Mouse (Mus musculus) MEL (cell line): ENCODE data around the gene Syne2. TPM values are rescaled to one million over a fixed set of nuclear protein-coding genes. Genes with fewer than 3 reads are reported as not detected.
A peak's percentile ranks its signal among the peaks of the same experiment; 100 is the strongest.

Source experiments
- DNase-seq: peaks from one replicate; pipeline ENCODE4 v3.0.0; 2011; ENCODE audit warnings: low read depth, low spot score
- H3K27ac ChIP-seq: 2 replicates; pipeline ENCODE4 v1.5.1; 2012; ENCODE audit warnings: low read depth, mild to moderate bottlenecking, control low read depth, low read length, moderate library complexity; ENCODE audit not compliant: control insufficient read depth
- H3K27me3 ChIP-seq, 2 experiments: fragments of 150-350 bp in 1 of 2; sonication (generic) in 1 of 2; 2 replicates each; pipeline ENCODE4 v1.6.1; 2012; ENCODE audit warnings: low read length in 2 of 2, mild to moderate bottlenecking in 2 of 2, improper control_type of control experiment in 1 of 2, moderate library complexity in 1 of 2; ENCODE audit not compliant: insufficient read depth in 2 of 2, control insufficient read depth in 1 of 2
- H3K36me3 ChIP-seq, 2 experiments: 2 replicates each; pipeline ENCODE4 v1.6.1; 2012 to 2014; ENCODE audit warnings: low read length in 2 of 2, improper control_type of control experiment in 1 of 2, inconsistent platforms in 1 of 2, mild to moderate bottlenecking in 1 of 2; ENCODE audit not compliant: insufficient read depth in 2 of 2, control insufficient read depth in 1 of 2
- H3K4me1 ChIP-seq, 2 experiments: fragments of 150-350 bp in 1 of 2; sonication (generic) in 1 of 2; 2 replicates each; pipeline ENCODE4 v1.6.1; 2012; ENCODE audit warnings: low read length in 2 of 2, improper control_type of control experiment in 1 of 2, mild to moderate bottlenecking in 1 of 2; ENCODE audit not compliant: insufficient read depth in 2 of 2, control insufficient read depth in 1 of 2
- H3K4me3 ChIP-seq, 2 experiments: fragments of 150-350 bp in 1 of 2; sonication (generic) in 1 of 2; 2 replicates each; pipeline ENCODE4 v1.5.1; 2012; ENCODE audit warnings: low read depth in 2 of 2, low read length in 2 of 2, mild to moderate bottlenecking in 2 of 2, moderate library complexity in 2 of 2, control low read depth in 1 of 2, improper control_type of control experiment in 1 of 2; ENCODE audit not compliant: control insufficient read depth in 1 of 2, insufficient read depth in 1 of 2
- H3K79me2 ChIP-seq: 2 replicates; pipeline ENCODE4 v1.6.1; 2012; ENCODE audit warnings: mild to moderate bottlenecking, low read length, moderate library complexity; ENCODE audit not compliant: control insufficient read depth, poor library complexity, insufficient read depth
- H3K9ac ChIP-seq: 2 replicates; pipeline ENCODE4 v1.6.1; 2012; ENCODE audit warnings: low read depth, mild to moderate bottlenecking, control low read depth, low read length, moderate library complexity; ENCODE audit not compliant: control insufficient read depth, poor library complexity, severe bottlenecking
- H3K9me3 ChIP-seq: fragments of 150-350 bp; sonication (generic); replicated peaks from 2 replicates; pipeline ENCODE4 v1.6.1; 2012; ENCODE audit warnings: mild to moderate bottlenecking, low read length, improper control_type of control experiment, moderate library complexity; ENCODE audit not compliant: insufficient read depth
- BHLHE40 ChIP-seq: IDR thresholded peaks from 2 replicates; pipeline ENCODE4 v1.6.1; 2012; ENCODE audit warnings: low read depth, mild to moderate bottlenecking, inconsistent platforms, low read length, improper control_type of control experiment, borderline replicate concordance
- CHD1 ChIP-seq: IDR thresholded peaks from 2 replicates; pipeline ENCODE4 v1.6.1; 2012; ENCODE audit warnings: low read depth, mild to moderate bottlenecking, inconsistent platforms, low read length, improper control_type of control experiment
- CHD2 ChIP-seq: IDR thresholded peaks from 2 replicates; pipeline ENCODE4 v1.6.1; 2011; ENCODE audit warnings: low read length, improper control_type of control experiment
- CTCF ChIP-seq, 3 experiments: IDR thresholded peaks in 2 of 3; conservative IDR thresholded peaks in 1 of 3; 2 replicates each; pipeline ENCODE4 v1.5.1; 2011 to 2012; ENCODE audit warnings: low read length in 3 of 3, low read depth in 2 of 3, mild to moderate bottlenecking in 2 of 3, improper control_type of control experiment in 1 of 3, inconsistent platforms in 1 of 3, mixed read lengths in 1 of 3, moderate library complexity in 1 of 3; ENCODE audit not compliant: control insufficient read depth in 1 of 3, insufficient read depth in 1 of 3, poor library complexity in 1 of 3, severe bottlenecking in 1 of 3
- E2F4 ChIP-seq: IDR thresholded peaks from 2 replicates; pipeline ENCODE4 v1.6.1; 2011; ENCODE audit warnings: low read depth, low read length, improper control_type of control experiment, borderline replicate concordance
- ELF1 ChIP-seq: IDR thresholded peaks from 2 replicates; pipeline ENCODE4 v1.6.1; 2014; ENCODE audit warnings: low read depth, mild to moderate bottlenecking, inconsistent platforms, low read length, improper control_type of control experiment, moderate library complexity
- EP300 ChIP-seq, 2 experiments: IDR thresholded peaks; 2 replicates each; pipeline ENCODE4 v1.6.1; 2011; ENCODE audit warnings: improper control_type of control experiment in 2 of 2, low read length in 2 of 2, low read depth in 1 of 2, mild to moderate bottlenecking in 1 of 2
- GABPA ChIP-seq: IDR thresholded peaks from 2 replicates; pipeline ENCODE4 v1.6.1; 2012; ENCODE audit warnings: low read depth, mild to moderate bottlenecking, inconsistent platforms, low read length, improper control_type of control experiment, moderate library complexity
- HCFC1 ChIP-seq: IDR thresholded peaks from 2 replicates; pipeline ENCODE4 v1.6.1; 2012; ENCODE audit warnings: low read depth, mild to moderate bottlenecking, inconsistent platforms, low read length, improper control_type of control experiment, moderate library complexity
- JUND ChIP-seq: IDR thresholded peaks from 2 replicates; pipeline ENCODE4 v1.6.1; 2011; ENCODE audit warnings: low read depth, mild to moderate bottlenecking, improper control_type of control experiment, low read length
- MAFK ChIP-seq: IDR thresholded peaks from 2 replicates; pipeline ENCODE4 v1.6.1; 2011; ENCODE audit warnings: low read depth, mild to moderate bottlenecking, low read length, improper control_type of control experiment, borderline replicate concordance
- MAX ChIP-seq: IDR thresholded peaks from 2 replicates; pipeline ENCODE4 v1.6.1; 2011; ENCODE audit warnings: low read length, improper control_type of control experiment
- MAZ ChIP-seq: IDR thresholded peaks from 2 replicates; pipeline ENCODE4 v1.6.1; 2012; ENCODE audit warnings: low read depth, mild to moderate bottlenecking, inconsistent platforms, low read length, improper control_type of control experiment
- MYB ChIP-seq: IDR thresholded peaks from 2 replicates; pipeline ENCODE4 v1.6.1; 2011; ENCODE audit warnings: mild to moderate bottlenecking, low read depth, low read length, improper control_type of control experiment
- MYC ChIP-seq: IDR thresholded peaks from 2 replicates; pipeline ENCODE4 v1.6.1; 2011; ENCODE audit warnings: low read depth, mild to moderate bottlenecking, low read length, improper control_type of control experiment, moderate library complexity
- NELFE ChIP-seq: IDR thresholded peaks from 2 replicates; pipeline ENCODE4 v1.6.1; 2011; ENCODE audit warnings: low read depth, low read length, improper control_type of control experiment
- NRF1 ChIP-seq: IDR thresholded peaks from 2 replicates; pipeline ENCODE4 v1.6.1; 2014; ENCODE audit warnings: low read depth, mild to moderate bottlenecking, inconsistent platforms, low read length, improper control_type of control experiment, moderate library complexity; ENCODE audit not compliant: poor library complexity, insufficient read depth, severe bottlenecking
- POLR2A ChIP-seq, 2 experiments: IDR thresholded peaks; 2 replicates each; pipeline ENCODE4 v1.6.1; 2011 to 2012; ENCODE audit warnings: low read length in 2 of 2, mild to moderate bottlenecking in 2 of 2, control low read depth in 1 of 2, improper control_type of control experiment in 1 of 2, low read depth in 1 of 2, moderate library complexity in 1 of 2; ENCODE audit not compliant: control insufficient read depth in 1 of 2, insufficient read depth in 1 of 2, poor library complexity in 1 of 2
- POLR2AphosphoS2 ChIP-seq: IDR thresholded peaks from 2 replicates; pipeline ENCODE4 v1.6.1; 2011; ENCODE audit warnings: low read length, improper control_type of control experiment
- RAD21 ChIP-seq: IDR thresholded peaks from 2 replicates; pipeline ENCODE4 v1.6.1; 2011; ENCODE audit warnings: mild to moderate bottlenecking, low read depth, low read length, improper control_type of control experiment
- RCOR1 ChIP-seq: IDR thresholded peaks from 2 replicates; pipeline ENCODE4 v1.6.1; 2012; ENCODE audit warnings: low read depth, mild to moderate bottlenecking, inconsistent platforms, low read length, improper control_type of control experiment
- SMC3 ChIP-seq: IDR thresholded peaks from 2 replicates; pipeline ENCODE4 v1.6.1; 2011; ENCODE audit warnings: low read depth, low read length, improper control_type of control experiment
- TAL1 ChIP-seq: IDR thresholded peaks from 2 replicates; pipeline ENCODE4 v1.6.1; 2012; ENCODE audit warnings: mild to moderate bottlenecking, inconsistent platforms, low read length, moderate library complexity, mixed read lengths
- TBP ChIP-seq: IDR thresholded peaks from 2 replicates; pipeline ENCODE4 v1.8.0; 2011; ENCODE audit warnings: low read depth, low read length, improper control_type of control experiment
- TCF12 ChIP-seq: IDR thresholded peaks from 2 replicates; pipeline ENCODE4 v1.6.1; 2014; ENCODE audit warnings: low read depth, mild to moderate bottlenecking, inconsistent platforms, low read length, improper control_type of control experiment, moderate library complexity
- ZC3H11A ChIP-seq: IDR thresholded peaks from 2 replicates; pipeline ENCODE4 v1.6.1; 2012; ENCODE audit warnings: low read depth, mild to moderate bottlenecking, inconsistent platforms, low read length, improper control_type of control experiment
- ZKSCAN1 ChIP-seq: IDR thresholded peaks from 2 replicates; pipeline ENCODE4 v1.6.1; 2012; ENCODE audit warnings: low read depth, mild to moderate bottlenecking, inconsistent platforms, low read length, improper control_type of control experiment, moderate library complexity
- ZMIZ1 ChIP-seq: IDR thresholded peaks from 2 replicates; pipeline ENCODE4 v1.6.1; 2012; ENCODE audit warnings: low read depth, mild to moderate bottlenecking, inconsistent platforms, low read length, improper control_type of control experiment, moderate library complexity
- ZNF384 ChIP-seq: IDR thresholded peaks from 2 replicates; pipeline ENCODE4 v1.6.1; 2012; ENCODE audit warnings: low read depth, mild to moderate bottlenecking, inconsistent platforms, low read length, improper control_type of control experiment
- polyA plus RNA-seq, 2 experiments: library from polyadenylated mRNA; stranded (reverse) in 1 of 2; unstranded in 1 of 2; fragments of >175 nt in 1 of 2; fragments of >200 nt in 1 of 2; gene quantifications; 2 replicates each; pipeline versions ENCODE4 v1.2.1 to v1.2.4; 2012; ENCODE audit warnings: low replicate concordance in 2 of 2, low read depth in 1 of 2; ENCODE audit not compliant: insufficient read length in 2 of 2, insufficient read depth in 1 of 2, missing spikeins in 1 of 2
- total RNA-seq: library from RNA; depleted of rRNA; stranded (reverse); fragments of 300-350 nt; gene quantifications from 2 replicates; pipeline ENCODE4 v1.2.3, GENCODE M21; 2012

Syne2 gene
- total and polyA plus RNA-seq, 3 experiments, result 0.06 to 0.15 TPM; not detected in 1

DNA sequence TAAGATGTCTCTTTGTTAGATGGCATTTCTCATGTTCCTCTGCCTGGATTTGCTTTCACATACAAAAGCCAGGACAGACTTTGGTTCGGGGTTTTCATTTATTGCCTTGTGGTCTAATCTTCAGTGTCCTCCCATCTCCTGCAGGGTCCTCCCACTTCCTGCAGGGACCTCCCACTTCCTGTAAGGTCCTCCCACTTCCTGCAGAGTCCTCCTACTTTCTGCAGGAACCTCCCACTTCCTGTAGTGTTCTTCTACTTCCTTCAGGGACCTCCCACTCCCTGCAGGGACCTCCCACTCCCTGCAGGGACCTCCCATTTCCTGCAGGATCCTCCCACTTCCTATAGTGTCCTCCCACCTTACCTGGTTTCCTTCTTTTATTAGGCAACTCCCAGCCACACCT lies 109.7 kb downstream of the Syne2 start:
- TF ChIP-seq BHLHE40 (no peak), RCOR1 (no peak), MAZ (no peak), CHD2 (no peak), EP300 (IDR thresholded peaks at IDR 0.05; ENCODE audit: low read depth in 1 of 2, low read length in 2 of 2) (no peak), NELFE (no peak), TCF12 (no peak), ZNF384 (no peak), MYB (no peak), TAL1 (no peak), CHD1 (no peak), MYC (no peak), MAX (no peak), NRF1 (no peak), JUND (no peak), ZC3H11A (no peak), MAFK (no peak), E2F4 (no peak), POLR2AphosphoS2 (no peak)
- no peaks in the 10 kb centered on the region for H3K36me3 ChIP-seq
- H3K9ac ChIP-seq, result no peak overlapping the region
- H3K27ac ChIP-seq, result no peak overlapping the region
- DNase-seq, result peak; percentile 39
- no peaks in the 10 kb centered on the region for H3K79me2 ChIP-seq
- no peaks in the 10 kb centered on the region for H3K4me1 ChIP-seq
- no peaks in the 10 kb centered on the region for H3K9me3 ChIP-seq
- no peak overlapping the region for H3K4me3 ChIP-seq
- H3K27me3 ChIP-seq, result peaks cover 18 to 20% of the 10 kb centered on the region in 2 experiments

DNA sequence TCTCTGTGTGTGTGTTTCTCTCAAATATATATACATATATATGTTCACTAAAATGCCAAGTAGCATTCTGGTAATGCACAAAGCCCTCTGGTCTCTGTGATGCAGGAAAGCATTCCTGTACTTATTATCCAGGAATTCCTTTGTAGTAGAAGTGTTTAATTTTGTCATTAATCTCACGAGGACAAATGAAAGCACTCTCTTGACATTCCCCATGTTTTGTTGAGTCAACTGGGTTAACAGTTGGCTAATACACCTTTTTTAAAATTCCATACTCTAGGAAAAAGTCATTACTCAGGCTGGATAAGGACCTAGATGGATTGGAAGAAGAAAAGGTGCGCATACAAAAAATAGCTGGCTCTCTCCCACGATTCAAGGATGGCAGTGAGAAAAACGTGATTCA lies 115.6 kb downstream of the Syne2 start:
- TF ChIP-seq ELF1 (no peak), MAX (no peak), POLR2AphosphoS2 (no peak), CTCF (IDR thresholded peaks at IDR 0.05 in 2 of 3, conservative IDR thresholded peaks at IDR 0.05 in 1 of 3; ENCODE audit: control insufficient read depth in 1 of 3, insufficient read depth in 1 of 3, low read depth in 2 of 3, low read length in 3 of 3, poor library complexity in 1 of 3, severe bottlenecking in 1 of 3) (no peak), HCFC1 (no peak), POLR2A (IDR thresholded peaks at IDR 0.05; ENCODE audit: control insufficient read depth in 1 of 2, insufficient read depth in 1 of 2, low read depth in 1 of 2, low read length in 2 of 2, poor library complexity in 1 of 2) (no peak), ZKSCAN1 (no peak), NRF1 (no peak), MYC (no peak), NELFE (no peak), SMC3 (no peak), CHD2 (no peak), GABPA (no peak), ZNF384 (no peak), RAD21 (no peak), MYB (no peak), TBP (no peak), RCOR1 (no peak), ZMIZ1 (no peak)
- Histone ChIP-seq H3K4me1 (no peaks in the 10 kb centered on the region), H3K27ac (no peak overlapping the region), H3K9me3 (no peaks in the 10 kb centered on the region), H3K79me2 (no peaks in the 10 kb centered on the region), H3K9ac (no peak overlapping the region), H3K36me3 (no peaks in the 10 kb centered on the region), H3K27me3 (peaks cover 17 to 29% of the 10 kb centered on the region in 2 experiments), H3K4me3 (no peak overlapping the region)
- DNase-seq, result no peak
